Mouse (Mus musculus): ENCODE measurements at regions not wholly inside any gene's neighbourhood (a gene's known extent, or its start where the extent isn't known, plus 50 kb on each side); places are given as distances from the start of the nearest gene placed in this dataset.
A peak's percentile ranks its signal among the peaks of the same experiment; 100 is the strongest.

- 93% methylated on average over 6 of the region's 6 CpGs for WGBS
- Histone ChIP-seq H3K4me3 (ENCODE audit: low read depth, low read length) (no peak overlapping the region), H3K27ac (ENCODE audit: insufficient read depth, low read depth, low read length) (no peak overlapping the region), H3K36me3 (ENCODE audit: control insufficient read depth, insufficient read depth, low read length) (no peaks in the 10 kb centered on the region), H3K27me3 (ENCODE audit: control insufficient read depth, insufficient read depth, low read length) (no peaks in the 10 kb centered on the region), H3K4me1 (ENCODE audit: control insufficient read depth, insufficient read depth, insufficient read length, low read length) (no peaks in the 10 kb centered on the region)
- TF ChIP-seq POLR2A (IDR thresholded peaks at IDR 0.05; ENCODE audit: low read depth, low read length) = no peak
- no peak for TF ChIP-seq CTCF (IDR thresholded peaks at IDR 0.05; ENCODE audit: extremely low read depth, insufficient read length, insufficient replicate concordance, low read depth, low read length)
Observed at GRCm38 (mm10) chr1:177547716-177548115, 105.6 kb downstream of the Zbtb18 start.

GRCm38 (mm10) chr1:177555471-177556291 is 113.5 kb downstream of the Zbtb18 start:
- H3K27ac ChIP-seq (ENCODE audit: insufficient read depth, low read depth, low read length) = peak overlapping the region; percentile 95
- H3K4me3 ChIP-seq (ENCODE audit: low read depth, low read length) = peak overlapping the region; percentile 45
- H3K36me3 ChIP-seq (ENCODE audit: control insufficient read depth, insufficient read depth, low read length) = no peaks in the 10 kb centered on the region
- no peak for TF ChIP-seq POLR2A (IDR thresholded peaks at IDR 0.05; ENCODE audit: low read depth, low read length)
- no peak for TF ChIP-seq CTCF (IDR thresholded peaks at IDR 0.05; ENCODE audit: extremely low read depth, insufficient read length, insufficient replicate concordance, low read depth, low read length)
- peaks cover 22% of the 10 kb centered on the region for H3K4me1 ChIP-seq (ENCODE audit: control insufficient read depth, insufficient read depth, insufficient read length, low read length)
- 12% methylated on average over 15 of the region's 15 CpGs for WGBS
- H3K27me3 ChIP-seq (ENCODE audit: control insufficient read depth, insufficient read depth, low read length) = no peaks in the 10 kb centered on the region

GRCm38 (mm10) chr1:177557432-177557831 is 115.3 kb downstream of the Zbtb18 start:
- H3K27ac ChIP-seq (ENCODE audit: insufficient read depth, low read depth, low read length) = peak overlapping the region; percentile 77
- no peaks in the 10 kb centered on the region for H3K27me3 ChIP-seq (ENCODE audit: control insufficient read depth, insufficient read depth, low read length)
- H3K4me1 ChIP-seq (ENCODE audit: control insufficient read depth, insufficient read depth, insufficient read length, low read length) = peaks cover 22% of the 10 kb centered on the region
- 44% methylated on average over 6 of the region's 6 CpGs for WGBS
- TF ChIP-seq POLR2A (IDR thresholded peaks at IDR 0.05; ENCODE audit: low read depth, low read length) = no peak
- TF ChIP-seq CTCF (IDR thresholded peaks at IDR 0.05; ENCODE audit: extremely low read depth, insufficient read length, insufficient replicate concordance, low read depth, low read length) = no peak
- no peaks in the 10 kb centered on the region for H3K36me3 ChIP-seq (ENCODE audit: control insufficient read depth, insufficient read depth, low read length)
- H3K4me3 ChIP-seq (ENCODE audit: low read depth, low read length) = no peak overlapping the region

- Histone ChIP-seq H3K4me3 (ENCODE audit: low read depth, low read length) (peak overlapping the region; percentile 7), H3K36me3 (ENCODE audit: control insufficient read depth, insufficient read depth, low read length) (no peaks in the 10 kb centered on the region), H3K27me3 (ENCODE audit: control insufficient read depth, insufficient read depth, low read length) (no peaks in the 10 kb centered on the region), H3K27ac (ENCODE audit: insufficient read depth, low read depth, low read length) (peak overlapping the region; percentile 77), H3K4me1 (ENCODE audit: control insufficient read depth, insufficient read depth, insufficient read length, low read length) (peaks cover 22% of the 10 kb centered on the region)
- TF ChIP-seq POLR2A (IDR thresholded peaks at IDR 0.05; ENCODE audit: low read depth, low read length) (no peak), CTCF (IDR thresholded peaks at IDR 0.05; ENCODE audit: extremely low read depth, insufficient read length, insufficient replicate concordance, low read depth, low read length) (no peak)
- WGBS = 16% methylated on average over 4 of the region's 4 CpGs
Observed at GRCm38 (mm10) chr1:177557856-177558255, 115.7 kb downstream of the Zbtb18 start.

- Histone ChIP-seq H3K27ac (ENCODE audit: insufficient read depth, low read depth, low read length) (no peak overlapping the region), H3K36me3 (ENCODE audit: control insufficient read depth, insufficient read depth, low read length) (no peaks in the 10 kb centered on the region), H3K4me1 (ENCODE audit: control insufficient read depth, insufficient read depth, insufficient read length, low read length) (peaks cover 10% of the 10 kb centered on the region; the same call in 1 of the 2 replicates), H3K27me3 (ENCODE audit: control insufficient read depth, insufficient read depth, low read length) (no peaks in the 10 kb centered on the region), H3K4me3 (ENCODE audit: low read depth, low read length) (no peak overlapping the region)
- 90% methylated on average over 17 of the region's 17 CpGs for WGBS
- TF ChIP-seq CTCF (IDR thresholded peaks at IDR 0.05; ENCODE audit: extremely low read depth, insufficient read length, insufficient replicate concordance, low read depth, low read length) (no peak), POLR2A (IDR thresholded peaks at IDR 0.05; ENCODE audit: low read depth, low read length) (no peak)
Observed at GRCm38 (mm10) chr1:177561716-177562588, 119.8 kb downstream of the Zbtb18 start.

- H3K36me3 ChIP-seq (ENCODE audit: control insufficient read depth, insufficient read depth, low read length) = no peaks in the 10 kb centered on the region
- no peak for TF ChIP-seq POLR2A (IDR thresholded peaks at IDR 0.05; ENCODE audit: low read depth, low read length)
- TF ChIP-seq CTCF (IDR thresholded peaks at IDR 0.05; ENCODE audit: extremely low read depth, insufficient read length, insufficient replicate concordance, low read depth, low read length) = no peak
- WGBS = 89% methylated on average over 5 of the region's 5 CpGs
- no peak overlapping the region for H3K4me3 ChIP-seq (ENCODE audit: low read depth, low read length)
- H3K27me3 ChIP-seq (ENCODE audit: control insufficient read depth, insufficient read depth, low read length) = no peaks in the 10 kb centered on the region
- H3K4me1 ChIP-seq (ENCODE audit: control insufficient read depth, insufficient read depth, insufficient read length, low read length) = peaks cover 6% of the 10 kb centered on the region; the same call in 1 of the 2 replicates
- no peak overlapping the region for H3K27ac ChIP-seq (ENCODE audit: insufficient read depth, low read depth, low read length)
Observed at GRCm38 (mm10) chr1:177562589-177562912, 120.4 kb downstream of the Zbtb18 start.

- Histone ChIP-seq H3K36me3 (ENCODE audit: control insufficient read depth, insufficient read depth, low read length) (no peaks in the 10 kb centered on the region), H3K4me1 (ENCODE audit: control insufficient read depth, insufficient read depth, insufficient read length, low read length) (0 out of 2 replicates have a peak, but pooled peaks cover 1% of the 10 kb centered on the region), H3K27ac (ENCODE audit: insufficient read depth, low read depth, low read length) (no peak overlapping the region), H3K27me3 (ENCODE audit: control insufficient read depth, insufficient read depth, low read length) (no peaks in the 10 kb centered on the region), H3K4me3 (ENCODE audit: low read depth, low read length) (no peak overlapping the region)
- TF ChIP-seq POLR2A (IDR thresholded peaks at IDR 0.05; ENCODE audit: low read depth, low read length) (no peak), CTCF (IDR thresholded peaks at IDR 0.05; ENCODE audit: extremely low read depth, insufficient read length, insufficient replicate concordance, low read depth, low read length) (no peak)
- WGBS = 85% methylated on average over 3 of the region's 3 CpGs
Observed at GRCm38 (mm10) chr1:177565678-177566077, 123.5 kb downstream of the Zbtb18 start.
